Mouse (Mus musculus) adrenal gland, postnatal 10 days (tissue): ENCODE results near the gene Irx4. TPM values are rescaled to one million over a fixed set of nuclear protein-coding genes. Genes with fewer than 3 reads are reported as not detected.
A peak's percentile ranks its signal among the peaks of the same experiment; 100 is the strongest.

Experiments used
- DNase-seq: peaks from one replicate; pipeline ENCODE4 v3.0.0; 2021; ENCODE audit warnings: mixed read lengths
- long read RNA-seq, 2 experiments: library from polyadenylated mRNA; stranded (forward); transcript quantifications; one replicate each; pipeline ENCODE4 v2.0.0; 2021
- total RNA-seq, 2 experiments: library from RNA; stranded (reverse); gene quantifications; 2 replicates each; pipeline ENCODE4 v1.2.3; 2021

Irx4 gene
- total RNA-seq = not detected
- long read RNA-seq, experiment 1 = 0 reads
- long read RNA-seq, experiment 2 = 0 reads

DNA sequence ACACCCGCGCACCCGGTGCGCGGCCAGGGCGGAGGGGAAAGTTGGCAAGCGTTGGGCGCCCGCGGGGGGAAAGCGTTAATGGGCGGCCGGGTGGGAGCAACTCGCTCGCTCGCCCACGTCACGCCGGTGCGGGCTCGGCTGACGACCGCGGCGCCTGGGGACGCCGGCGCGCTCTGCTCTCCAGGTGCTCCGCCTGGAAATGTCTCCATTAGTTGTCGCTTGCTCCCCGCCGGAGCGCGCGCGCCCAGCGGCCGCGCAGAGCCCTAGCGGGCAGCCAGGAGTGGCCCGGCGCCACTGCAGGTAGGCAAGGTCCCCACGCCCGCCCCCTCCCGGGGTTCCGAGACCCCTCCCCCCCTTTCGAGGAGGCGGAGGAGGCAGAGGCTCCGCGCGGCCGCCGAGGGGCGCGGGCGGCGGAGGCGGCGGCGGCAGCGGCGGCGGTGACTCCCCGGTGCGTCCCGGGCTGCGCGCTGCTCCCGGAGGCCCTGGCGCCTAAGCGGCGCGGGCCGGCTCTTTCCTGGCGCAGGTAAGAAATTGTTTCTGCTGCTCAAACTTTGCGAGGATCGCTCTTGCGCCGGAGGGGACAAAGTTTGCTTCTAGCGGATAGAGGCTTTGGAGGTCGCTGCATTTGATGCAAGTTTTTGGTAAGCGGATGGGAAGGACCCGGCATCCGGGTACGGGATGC lies at the start of gene Irx4:
Gene Irx4, plus strand, starts transcription at position 126 of the 682 bp plus-strand sequence.
- no peak for DNase-seq

- no peak for DNase-seq
Measured at GRCm38 (mm10) chr13:73214301-73214700, 46.0 kb upstream of the Irx4 start.

- DNase-seq = no peak
Measured at GRCm38 (mm10) chr13:73236461-73236860, 23.8 kb upstream of the Irx4 start.

DNA sequence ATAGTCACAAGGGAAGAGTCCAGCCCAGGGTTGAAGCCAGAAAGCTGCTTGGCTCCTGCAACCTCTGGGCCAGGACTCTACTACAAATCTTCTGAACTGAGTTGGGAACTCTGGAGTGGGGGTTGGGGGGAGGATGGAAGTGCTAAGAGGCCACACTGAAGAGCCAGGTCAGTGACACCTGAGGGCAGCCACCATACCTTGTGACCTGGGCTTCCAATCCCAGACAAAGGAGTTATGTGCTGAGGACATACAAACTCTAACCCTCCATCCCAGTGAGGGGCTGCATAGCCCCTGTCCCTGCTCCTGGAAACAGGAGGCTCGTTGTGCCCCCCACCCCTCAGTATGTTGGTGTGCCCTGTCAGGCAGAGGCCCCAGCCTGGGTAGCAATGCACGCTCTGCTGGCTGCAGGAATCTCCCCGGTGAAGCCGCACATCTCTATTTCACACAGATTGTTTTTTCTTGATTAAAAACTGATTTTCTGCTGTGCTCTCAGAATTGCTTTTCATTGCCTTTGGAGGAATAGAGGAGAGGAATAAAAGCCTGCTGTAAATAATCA lies 21.0 kb upstream of the Irx4 start:
- DNase-seq = no peak

DNA sequence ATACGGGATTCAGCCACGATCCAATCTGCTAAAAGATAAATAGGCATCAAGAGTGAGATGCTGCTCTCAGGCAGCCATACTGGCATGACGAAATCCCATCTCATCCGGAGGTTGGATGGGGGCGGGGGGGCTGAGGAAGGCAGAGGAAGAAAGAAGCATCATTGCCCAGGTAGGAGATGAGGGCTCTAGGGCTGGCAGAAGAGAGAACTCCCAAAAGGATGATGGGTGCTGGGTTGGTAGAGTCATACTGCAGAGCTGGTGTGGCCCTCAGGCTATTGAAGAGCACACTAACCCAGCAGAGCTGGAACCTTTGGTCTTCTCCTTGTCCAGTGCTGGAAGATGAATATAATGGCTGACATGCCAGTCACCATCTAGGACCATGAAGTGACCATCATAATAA lies 17.7 kb upstream of the Irx4 start:
- DNase-seq = no peak

DNA sequence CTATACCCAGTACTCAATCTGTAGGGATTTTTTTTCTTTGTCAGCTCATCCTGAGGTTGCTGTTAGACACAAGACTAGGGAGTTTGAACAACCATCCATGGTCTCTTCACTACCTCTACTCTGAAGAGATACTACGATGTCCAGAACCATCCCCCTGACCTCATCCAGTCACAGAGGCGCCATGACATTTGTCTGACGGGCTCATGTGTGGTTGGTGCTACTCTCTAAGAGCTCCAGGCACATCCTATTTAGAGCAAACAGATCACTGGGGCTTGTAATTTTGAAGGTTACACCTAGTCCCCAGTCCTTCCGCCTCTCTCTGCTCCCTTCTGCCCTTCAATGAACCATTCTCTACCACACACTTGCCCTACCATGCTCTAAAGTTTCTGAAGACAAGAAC lies 13.3 kb upstream of the Irx4 start:
- DNase-seq = no peak

- no peak for DNase-seq
Measured at GRCm38 (mm10) chr13:73251222-73251621, 9.1 kb upstream of the Irx4 start.

DNA sequence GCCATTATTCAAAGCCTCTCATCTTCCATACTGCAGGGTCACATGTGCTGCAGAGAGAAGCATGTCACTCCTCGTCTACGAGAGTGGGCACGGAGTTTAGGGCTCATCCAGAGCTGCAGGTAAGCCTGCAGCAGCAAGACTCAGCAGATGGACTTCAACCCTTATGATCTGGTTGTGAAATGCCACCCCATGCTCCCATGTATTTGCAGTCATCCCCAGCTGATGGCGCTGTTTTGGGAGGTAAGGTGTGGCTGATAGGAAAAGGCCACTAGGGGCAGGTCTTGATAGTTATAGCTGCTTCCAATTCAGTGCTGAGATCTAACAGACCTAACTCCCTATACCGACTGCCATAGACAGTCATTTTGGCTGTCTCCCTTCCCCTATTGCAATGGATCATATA lies 8.3 kb upstream of the Irx4 start:
- DNase-seq = no peak

DNA sequence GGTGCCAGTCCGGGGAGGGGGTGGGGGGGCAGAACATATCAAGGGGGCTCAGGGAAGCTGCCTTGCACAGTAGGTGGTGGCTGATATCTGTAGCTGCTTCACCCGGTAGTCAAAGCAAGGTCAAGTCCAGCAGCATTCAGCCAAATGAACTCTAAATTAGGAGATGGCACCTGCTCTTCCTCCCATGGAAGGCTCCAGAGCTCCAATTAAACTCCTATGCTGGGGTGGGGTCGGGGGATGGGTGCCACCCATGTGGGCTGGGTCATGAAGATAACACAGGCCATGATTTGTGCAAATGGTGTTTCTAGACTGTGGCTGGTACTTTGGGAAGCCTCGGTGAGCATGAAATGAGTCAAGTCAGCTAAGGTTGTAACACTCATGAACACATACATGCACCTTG lies 1.9 kb upstream of the Irx4 start:
- DNase-seq = no peak

DNA sequence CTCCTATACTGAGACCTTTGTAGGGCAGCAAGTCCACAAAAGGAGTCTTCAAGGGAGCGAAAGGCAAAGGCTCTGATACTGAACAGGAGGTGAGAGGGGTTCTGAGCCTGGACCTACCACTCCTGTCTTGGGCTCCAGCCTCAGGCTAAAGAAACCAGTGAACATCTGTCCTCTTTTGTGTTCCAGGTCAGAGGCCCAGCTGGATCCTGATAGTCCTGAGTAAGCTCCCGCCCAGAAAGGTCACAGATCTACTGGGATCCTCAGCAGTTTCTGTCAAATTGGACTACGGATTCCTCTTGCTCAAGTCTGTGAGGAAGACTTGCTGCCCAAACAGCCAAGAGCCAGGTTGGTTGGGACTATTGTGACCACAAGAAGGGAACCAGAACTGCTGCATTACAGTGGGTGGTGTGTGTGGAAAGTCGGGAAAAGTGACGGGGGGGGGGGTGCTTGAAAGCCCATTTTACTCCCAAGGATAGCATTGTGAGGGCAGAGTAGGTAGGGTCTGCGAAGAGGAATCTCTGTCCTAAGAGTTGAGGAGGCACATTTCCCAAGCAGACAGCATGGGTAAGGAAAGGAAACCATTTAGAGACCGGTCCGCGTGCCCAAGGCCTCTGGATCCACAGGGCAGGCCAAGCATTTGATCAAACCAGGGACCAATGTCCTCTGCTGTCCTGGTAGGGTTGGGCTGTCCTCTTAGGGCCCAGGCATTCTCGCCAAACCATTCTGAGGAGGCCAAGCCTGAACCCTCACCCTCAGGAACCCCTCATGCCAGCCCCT lies 514 bp upstream of the Irx4 start:
- DNase-seq = no peak

DNA sequence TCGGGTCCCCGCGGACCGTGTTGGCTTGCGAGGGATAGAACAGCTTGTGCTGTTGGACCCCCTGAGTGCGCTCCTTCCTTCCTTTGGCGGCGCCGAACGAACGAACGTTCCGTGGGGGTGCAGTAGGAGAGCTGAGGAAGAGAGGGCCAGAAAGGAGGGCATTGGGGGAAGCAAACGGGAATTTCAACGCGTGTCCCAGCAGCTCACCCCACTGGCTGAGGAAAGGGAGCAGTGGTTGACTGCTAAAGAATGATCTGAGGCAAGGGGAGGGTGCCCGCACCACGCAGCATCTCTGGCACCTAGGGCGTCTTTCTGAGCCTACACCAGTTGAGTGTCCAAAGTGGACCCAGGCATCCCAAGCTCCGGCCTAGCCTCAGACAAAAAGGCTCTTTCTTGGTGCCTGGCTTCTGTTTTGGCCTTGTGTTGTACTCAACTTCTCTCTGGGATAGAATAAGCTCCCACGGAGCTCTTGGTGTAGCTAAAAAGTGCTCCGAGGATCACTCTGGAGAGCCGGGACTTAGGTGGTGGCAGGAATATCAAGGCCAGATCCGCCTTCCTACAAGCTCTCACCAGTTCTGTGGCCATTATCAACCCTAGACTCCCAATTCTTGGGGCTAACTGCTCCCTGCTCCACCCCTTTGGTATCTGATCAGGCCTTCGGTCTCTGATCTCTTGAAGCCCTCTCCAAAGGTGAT lies 904 bp downstream of the Irx4 start:
- DNase-seq = no peak

DNA sequence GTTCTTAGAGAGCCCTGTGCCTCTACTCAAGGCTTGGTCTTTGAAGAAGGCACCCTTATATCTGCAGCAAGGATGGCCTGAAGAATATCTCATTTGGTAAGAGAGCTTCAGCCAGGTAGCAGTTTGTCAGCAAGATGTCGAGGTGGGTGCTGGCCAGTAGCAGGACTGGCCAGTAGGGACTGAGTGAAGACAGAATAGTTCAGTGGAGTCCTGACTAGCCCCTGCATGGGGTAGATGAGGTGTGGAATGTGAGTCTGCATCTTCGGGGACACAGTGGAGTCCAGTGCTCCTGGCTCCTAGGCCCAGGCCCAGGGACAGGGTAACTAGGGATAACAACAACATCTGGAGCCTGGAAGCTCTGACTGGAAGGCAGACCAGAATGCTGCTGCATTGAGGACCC lies 1.6 kb downstream of the Irx4 start:
- no peak for DNase-seq

GRCm38 (mm10) chr13:73262336-73263127 lies 2.3 kb downstream of the Irx4 start:
- no peak for DNase-seq

- DNase-seq = peak; percentile 22
Measured at GRCm38 (mm10) chr13:73263128-73263971, 3.1 kb downstream of the Irx4 start.

DNA sequence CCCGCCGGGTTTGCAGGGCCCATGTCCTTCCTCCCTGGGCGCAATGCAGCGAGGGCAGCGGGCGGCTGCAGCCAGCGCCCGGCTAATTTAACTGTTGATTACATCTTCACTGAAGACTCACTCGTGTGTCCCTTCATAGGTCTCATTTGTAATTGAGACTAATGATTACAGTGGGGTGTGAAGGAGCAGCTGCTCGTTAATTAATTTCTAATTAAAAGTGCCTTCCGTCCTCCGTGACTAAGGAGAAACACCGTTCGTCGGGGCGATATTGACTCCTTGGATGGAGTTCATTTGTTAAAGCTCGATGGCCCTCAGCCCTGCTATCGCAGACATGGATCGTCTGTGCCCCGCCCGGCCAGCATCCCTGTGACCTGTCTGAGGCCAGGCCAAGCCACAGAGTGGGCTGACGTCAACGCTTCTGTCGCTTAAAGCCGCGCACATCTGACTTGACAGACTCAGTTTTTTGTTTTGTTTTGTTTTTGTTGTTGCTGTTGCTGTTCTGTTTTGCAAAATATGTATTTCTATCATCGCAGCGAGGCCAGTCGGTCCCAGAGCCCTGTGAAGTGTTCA lies 4.0 kb downstream of the Irx4 start:
- DNase-seq = no peak

DNA sequence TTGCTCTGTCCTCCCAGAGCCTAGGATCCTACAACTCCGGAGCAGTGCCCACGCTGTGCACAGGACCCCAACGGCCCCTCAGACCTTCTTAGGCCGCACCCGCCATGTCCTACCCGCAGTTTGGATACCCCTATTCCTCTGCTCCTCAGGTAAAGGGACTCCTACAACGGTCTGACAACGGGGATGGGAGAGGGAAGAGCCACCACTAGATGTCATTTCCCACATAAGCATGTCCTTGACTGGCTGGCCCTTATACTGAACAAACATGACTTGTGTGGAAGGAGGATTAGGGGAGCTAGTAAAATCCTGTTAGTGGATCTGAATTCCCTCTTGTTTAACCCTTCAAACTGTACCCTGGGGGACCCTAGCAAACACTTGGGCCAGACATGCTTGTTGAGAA lies 4.6 kb downstream of the Irx4 start:
- no peak for DNase-seq

DNA sequence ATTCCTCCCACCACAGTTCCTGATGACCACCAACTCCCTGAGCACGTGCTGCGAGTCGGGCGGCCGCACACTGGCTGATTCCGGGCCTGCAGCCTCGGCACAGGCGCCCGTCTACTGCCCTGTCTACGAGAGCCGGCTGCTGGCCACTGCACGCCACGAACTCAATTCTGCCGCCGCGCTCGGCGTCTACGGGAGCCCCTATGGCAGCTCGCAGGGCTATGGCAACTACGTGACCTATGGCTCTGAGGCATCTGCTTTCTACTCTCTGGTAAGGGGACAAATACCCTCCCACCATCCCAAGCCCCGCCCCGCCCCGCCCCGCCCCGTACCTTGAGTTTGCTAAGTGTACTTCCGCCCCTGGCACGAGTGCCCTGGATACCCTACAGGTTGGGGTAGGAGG lies 5.2 kb downstream of the Irx4 start:
- peak; percentile 13 for DNase-seq

GRCm38 (mm10) chr13:73267551-73267950 lies 7.3 kb downstream of the Irx4 start:
- no peak for DNase-seq

DNA sequence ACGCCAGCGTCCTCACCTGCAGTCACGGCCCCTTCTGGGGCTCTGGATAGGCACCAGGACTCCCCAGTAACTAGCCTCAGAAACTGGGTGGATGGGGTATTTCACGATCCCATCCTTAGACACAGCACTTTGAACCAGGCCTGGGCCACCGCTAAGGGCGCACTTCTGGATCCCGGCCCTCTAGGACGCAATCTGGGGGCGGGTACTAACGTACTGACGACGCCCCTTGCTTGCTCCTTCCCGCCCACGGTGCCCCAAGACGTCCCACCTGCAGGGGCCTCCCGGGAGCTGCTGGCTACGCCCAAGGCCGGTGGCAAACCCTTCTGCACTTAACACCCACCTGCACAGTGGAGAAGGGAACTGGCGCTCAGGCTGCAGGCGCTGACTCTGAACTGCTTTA lies 8.4 kb downstream of the Irx4 start:
- DNase-seq = peak; percentile 15

DNA sequence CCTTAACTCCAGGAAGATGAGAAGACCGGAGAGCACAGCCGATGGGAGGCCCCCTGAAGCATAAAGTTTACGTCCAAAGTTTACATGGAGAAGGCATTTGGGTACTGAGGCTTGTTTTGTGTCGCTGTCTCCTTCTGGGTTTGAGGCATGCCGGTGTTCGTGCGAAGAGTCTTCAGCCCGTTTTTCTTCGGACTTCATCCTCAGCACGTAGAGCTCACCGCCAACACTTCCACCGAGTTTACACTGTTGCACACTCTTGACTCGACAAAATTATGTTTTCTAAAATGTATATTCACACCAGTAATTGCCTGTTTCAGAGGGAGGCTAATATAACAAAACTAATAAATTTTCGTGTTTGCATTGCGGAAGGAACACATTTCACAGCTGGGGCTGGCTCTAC lies 9.0 kb downstream of the Irx4 start:
- no peak for DNase-seq

GRCm38 (mm10) chr13:73269891-73270290 lies 9.6 kb downstream of the Irx4 start:
- DNase-seq = no peak
